Mouse (Mus musculus) heart, postnatal 0 days (tissue): ENCODE results near the gene Npepps. TPM values are rescaled to one million over a fixed set of nuclear protein-coding genes. Genes with fewer than 3 reads are reported as not detected.
A peak's percentile ranks its signal among the peaks of the same experiment; 100 is the strongest.

Experiments
- ATAC-seq: fragments of 200-750 bp; cut with Nextera tagmentation; 2 replicates; pipeline ENCODE4 v1.8.0; 2017; ENCODE audit warnings: low read depth, moderate number of reproducible peaks, moderate library complexity; ENCODE audit not compliant: insufficient read depth
- DNase-seq: peaks from one replicate; pipeline ENCODE4 v3.0.0-alpha.2; 2016; ENCODE audit warnings: low spot score
- H3K27ac ChIP-seq: fragments of 300-500 bp; sonication (generic); 2 replicates; pipeline ENCODE4 v1.5.1; 2014; ENCODE audit warnings: low read depth, mild to moderate bottlenecking
- H3K27me3 ChIP-seq: fragments of 300-500 bp; sonication (generic); 2 replicates; pipeline ENCODE4 v1.6.1; 2014; ENCODE audit warnings: low read length, mixed read lengths; ENCODE audit not compliant: control insufficient read depth, insufficient read depth
- H3K36me3 ChIP-seq: fragments of 300-500 bp; sonication (generic); replicated peaks from 2 replicates; pipeline ENCODE4 v1.6.1; 2014; ENCODE audit warnings: low read length, mixed read lengths; ENCODE audit not compliant: control insufficient read depth, insufficient read depth
- H3K4me1 ChIP-seq: fragments of 300-500 bp; sonication (generic); 2 replicates; pipeline ENCODE4 v1.6.1; 2014; ENCODE audit warnings: antibody characterized with exemption; ENCODE audit not compliant: control insufficient read depth, insufficient read depth
- H3K4me2 ChIP-seq: fragments of 300-500 bp; sonication (generic); 2 replicates; pipeline ENCODE4 v1.6.1; 2014; ENCODE audit warnings: low read depth, mild to moderate bottlenecking, low read length, moderate library complexity
- H3K4me3 ChIP-seq: fragments of 300-500 bp; sonication (generic); 2 replicates; pipeline ENCODE4 v1.5.1; 2014; ENCODE audit warnings: low read depth, low read length
- H3K9ac ChIP-seq: fragments of 300-500 bp; sonication (generic); replicated peaks from 2 replicates; pipeline ENCODE4 v1.6.1; 2014; ENCODE audit warnings: low read depth, low read length, mixed read lengths
- H3K9me3 ChIP-seq: fragments of 300-500 bp; sonication (generic); replicated peaks from 2 replicates; pipeline ENCODE4 v1.6.1; 2016; ENCODE audit warnings: low read length; ENCODE audit not compliant: control insufficient read depth
- CTCF ChIP-seq: IDR thresholded peaks from 2 replicates; pipeline ENCODE4 v1.5.1; 2016; ENCODE audit warnings: antibody characterized with exemption, control low read depth, low read depth
- EP300 ChIP-seq: IDR thresholded peaks from 2 replicates; pipeline ENCODE4 v1.6.1; 2016; ENCODE audit warnings: antibody characterized with exemption, low read depth
- WGBS: fragments of 180-500 bp; shearing (Covaris S2); extraction: QIAGEN DNeasy Blood & Tissue Kit; methylation state at CpG from one replicate; pipeline ENCODE4 v1.1.7; 2014; 5-methylcytosine and 5-hydroxymethylcytosine counted together
- polyA plus RNA-seq: library from polyadenylated mRNA; unstranded; fragments of >200 nt; fragmentation: Nextera tagmentation; extraction: Ambion mirVana; gene quantifications from 2 replicates; pipeline ENCODE4 v1.2.1, GENCODE M21; 2015
- total RNA-seq: library from RNA; depleted of rRNA; stranded (reverse); fragments of >200 nt; gene quantifications from 2 replicates; pipeline ENCODE4 v1.2.3, GENCODE M21; 2014; ENCODE audit warnings: low replicate concordance

Npepps gene
- total and polyA plus RNA-seq, 2 experiments from 2014 or later = 45.8 to 54.8 TPM

DNA sequence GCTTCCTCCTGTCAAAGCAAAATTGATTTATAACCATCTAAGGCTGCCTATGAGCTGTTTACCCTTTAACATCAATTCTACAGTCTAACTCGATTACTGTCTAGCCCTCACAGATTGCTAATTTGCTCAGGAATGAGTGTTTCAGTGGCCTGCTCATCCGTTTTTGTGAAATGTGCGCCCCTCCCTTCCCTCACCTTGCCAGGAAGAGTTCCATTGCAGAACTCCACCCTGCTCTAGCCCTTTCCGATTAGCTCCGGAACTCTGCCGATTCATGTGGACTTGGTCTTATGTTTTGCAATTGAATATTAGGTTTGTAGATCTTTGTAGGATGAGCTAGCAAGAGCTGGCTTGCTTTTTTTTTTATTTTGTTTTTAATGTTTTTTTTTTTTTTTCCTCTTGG lies 1.7 kb upstream of the Npepps start:
- 82% methylated on average over 6 of the region's 6 CpGs for WGBS
- Histone ChIP-seq H3K27me3 (no peaks in the 10 kb centered on the region), H3K4me1 (peaks cover 4% of the 10 kb centered on the region; the same call in 1 of the 2 replicates), H3K9me3 (no peaks in the 10 kb centered on the region), H3K36me3 (no peaks in the 10 kb centered on the region), H3K9ac (no peak overlapping the region), H3K4me3 (no peak overlapping the region), H3K4me2 (no peak overlapping the region), H3K27ac (no peak overlapping the region)
- DNase-seq (no peak), ATAC-seq (no peak)
- TF ChIP-seq CTCF = no peak
- no peak for TF ChIP-seq EP300

DNA sequence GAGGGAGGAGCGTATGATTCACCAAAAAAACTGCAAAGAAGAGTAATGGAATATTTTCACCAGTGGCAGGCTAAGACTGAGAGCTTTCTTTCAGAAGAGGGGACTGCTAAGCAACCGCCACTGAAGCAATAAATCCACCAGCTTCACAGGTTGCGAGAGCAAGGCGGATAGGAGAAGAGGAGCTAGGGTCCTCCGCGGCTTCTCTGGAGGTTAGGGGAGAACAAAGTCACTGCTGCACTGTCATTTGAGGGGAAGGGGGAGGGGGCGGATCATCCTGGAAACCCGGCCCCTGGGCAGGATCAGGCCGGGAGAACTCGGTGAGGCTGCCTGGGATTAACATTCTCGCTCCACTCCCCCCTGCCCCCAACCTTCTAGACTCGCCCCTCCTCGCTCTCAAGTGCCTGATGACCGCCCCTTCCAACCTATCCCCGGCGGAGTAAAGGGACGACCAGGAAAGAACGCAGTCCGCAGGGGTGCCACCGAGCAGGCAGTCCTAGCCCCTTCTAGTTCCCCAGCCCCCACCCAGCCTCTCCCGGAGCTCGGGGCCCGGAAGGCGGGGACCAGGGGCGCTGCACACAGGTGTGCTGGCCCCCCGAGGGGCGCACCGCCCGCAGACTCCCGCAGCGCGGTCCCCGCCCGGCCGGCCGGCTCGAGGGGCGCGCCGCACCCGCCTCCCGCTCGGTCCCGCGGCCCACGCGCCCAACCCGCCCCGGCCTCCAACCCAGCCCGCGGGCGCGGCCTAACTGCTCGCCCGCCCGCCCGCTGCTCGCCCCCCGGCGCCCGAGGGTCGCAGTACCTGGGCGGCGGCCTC lies 828 bp downstream of the Npepps start:
- Histone ChIP-seq H3K27ac (peak overlapping the region; percentile 95), H3K4me1 (peaks cover 4% of the 10 kb centered on the region; the same call in 1 of the 2 replicates), H3K4me2 (peak overlapping the region; percentile 79), H3K9ac (peak overlapping the region; percentile 95), H3K9me3 (no peaks in the 10 kb centered on the region), H3K36me3 (no peaks in the 10 kb centered on the region), H3K4me3 (peak overlapping the region; percentile 83), H3K27me3 (no peaks in the 10 kb centered on the region)
- ATAC-seq = peak; percentile 84
- under 1% methylated on average over 59 of the region's 64 CpGs for WGBS
- DNase-seq = peak; percentile 90
- TF ChIP-seq CTCF (no peak), EP300 (no peak)

DNA sequence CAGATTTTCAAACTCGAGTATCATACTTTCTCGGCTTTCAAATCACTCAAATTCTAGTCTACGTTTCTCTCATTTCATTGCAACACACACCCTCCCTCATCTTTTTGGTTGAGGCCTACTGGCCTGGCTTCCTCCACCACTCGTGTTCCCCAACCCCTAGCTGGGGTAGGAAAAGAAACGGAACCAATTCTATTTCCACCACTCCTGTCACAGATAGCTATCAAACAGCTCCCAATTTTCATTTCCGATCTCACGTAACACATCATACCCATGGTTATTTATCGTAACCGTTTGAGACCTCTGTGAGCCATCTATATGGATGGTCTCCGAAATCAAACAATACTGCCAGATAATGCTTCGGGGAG lies 1.4 kb downstream of the Npepps start:
- Histone ChIP-seq H3K4me1 (peaks cover 4% of the 10 kb centered on the region; the same call in 1 of the 2 replicates), H3K27ac (peak overlapping the region; percentile 95), H3K4me3 (peak overlapping the region; percentile 83), H3K9me3 (no peaks in the 10 kb centered on the region), H3K27me3 (no peaks in the 10 kb centered on the region), H3K4me2 (peak overlapping the region; percentile 79), H3K36me3 (no peaks in the 10 kb centered on the region), H3K9ac (peak overlapping the region; percentile 95)
- DNase-seq (no peak), ATAC-seq (no peak)
- TF ChIP-seq EP300 = no peak
- TF ChIP-seq CTCF = no peak
- 13% methylated on average over 11 of the region's 11 CpGs for WGBS

DNA sequence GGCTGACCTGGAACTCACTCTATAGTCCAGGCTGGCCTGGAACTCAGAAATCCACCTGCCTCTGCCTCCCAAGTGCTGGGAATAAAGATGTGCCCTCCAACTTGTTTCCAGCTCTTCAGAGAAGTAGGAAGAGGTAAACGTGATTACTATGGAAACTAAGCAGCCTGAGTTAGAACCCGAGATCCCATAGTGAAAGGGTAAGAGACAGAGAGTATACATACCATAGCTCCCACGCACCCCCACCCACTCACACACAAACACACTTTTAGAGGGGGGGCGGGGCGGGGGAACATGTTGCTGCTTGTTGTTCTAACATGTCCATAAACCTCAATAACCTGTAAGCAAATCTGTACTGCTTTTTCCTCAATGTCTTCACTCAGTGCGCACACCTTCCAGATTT lies 2.0 kb downstream of the Npepps start:
- H3K4me3 ChIP-seq = peak overlapping the region; percentile 83
- WGBS = 69% methylated on average over 6 of the region's 6 CpGs
- DNase-seq (no peak), ATAC-seq (no peak)
- no peaks in the 10 kb centered on the region for H3K27me3 ChIP-seq
- TF ChIP-seq EP300 (no peak), CTCF (no peak)
- no peaks in the 10 kb centered on the region for H3K9me3 ChIP-seq
- peak overlapping the region; percentile 79 for H3K4me2 ChIP-seq
- peaks cover 4% of the 10 kb centered on the region; the same call in 1 of the 2 replicates for H3K4me1 ChIP-seq
- H3K9ac ChIP-seq = no peak overlapping the region; the same call in 1 of the 2 replicates
- peak overlapping the region; percentile 95 for H3K27ac ChIP-seq
- no peaks in the 10 kb centered on the region for H3K36me3 ChIP-seq

DNA sequence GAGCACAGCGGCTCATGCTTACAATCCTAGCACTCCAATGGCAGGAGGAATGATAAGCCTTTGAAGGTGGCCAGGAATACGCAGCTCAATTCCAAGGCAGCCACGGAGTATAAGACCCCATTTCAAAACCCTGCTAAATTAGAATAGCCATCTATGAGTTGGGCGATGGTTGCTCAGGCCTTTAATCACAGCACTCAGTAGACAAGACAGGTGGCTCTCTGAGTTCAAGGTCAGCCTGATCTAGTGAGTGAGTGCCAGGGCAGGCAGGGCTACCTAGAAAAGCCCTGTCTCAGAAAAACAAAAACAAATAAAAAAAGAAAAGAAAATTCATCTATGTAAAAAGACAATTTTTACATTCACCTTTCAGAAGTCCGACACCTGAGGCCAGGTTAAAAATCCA lies 3.3 kb downstream of the Npepps start:
- Histone ChIP-seq H3K4me2 (no peak overlapping the region), H3K27ac (no peak overlapping the region)
- TF ChIP-seq EP300 = no peak
- TF ChIP-seq CTCF = no peak

More for the DNA sequence above, 3.3 kb downstream of the Npepps start:
- no peak overlapping the region for H3K4me3 ChIP-seq
- no peaks in the 10 kb centered on the region for H3K27me3 ChIP-seq
- no peak for ATAC-seq
- H3K9me3 ChIP-seq = no peaks in the 10 kb centered on the region
- no peak for DNase-seq
- H3K9ac ChIP-seq = no peak overlapping the region
- H3K36me3 ChIP-seq = no peaks in the 10 kb centered on the region
- peaks cover 4% of the 10 kb centered on the region; the same call in 1 of the 2 replicates for H3K4me1 ChIP-seq
- WGBS = 49% methylated on average over 5 of the region's 5 CpGs
